Mouse (Mus musculus) C3H10T1/2 (cell line): ENCODE results near the gene Tor1b. TPM values are rescaled to one million over a fixed set of nuclear protein-coding genes. Genes with fewer than 3 reads are reported as not detected.

Experiments used
- polyA plus RNA-seq, 2 experiments: library from polyadenylated mRNA; unstranded; fragments of >200 nt; fragmentation: generic; extraction: Trizol; gene quantifications; one replicate each; pipeline ENCODE4 v1.2.1; 2012; ENCODE audit warnings: missing spikeins in 2 of 2

The Tor1b gene
- 10 to 100 TPM in 1 of 2 experiments, 1 to 10 TPM in 1; 8.1 to 38.6 TPM for polyA plus RNA-seq

DNA sequence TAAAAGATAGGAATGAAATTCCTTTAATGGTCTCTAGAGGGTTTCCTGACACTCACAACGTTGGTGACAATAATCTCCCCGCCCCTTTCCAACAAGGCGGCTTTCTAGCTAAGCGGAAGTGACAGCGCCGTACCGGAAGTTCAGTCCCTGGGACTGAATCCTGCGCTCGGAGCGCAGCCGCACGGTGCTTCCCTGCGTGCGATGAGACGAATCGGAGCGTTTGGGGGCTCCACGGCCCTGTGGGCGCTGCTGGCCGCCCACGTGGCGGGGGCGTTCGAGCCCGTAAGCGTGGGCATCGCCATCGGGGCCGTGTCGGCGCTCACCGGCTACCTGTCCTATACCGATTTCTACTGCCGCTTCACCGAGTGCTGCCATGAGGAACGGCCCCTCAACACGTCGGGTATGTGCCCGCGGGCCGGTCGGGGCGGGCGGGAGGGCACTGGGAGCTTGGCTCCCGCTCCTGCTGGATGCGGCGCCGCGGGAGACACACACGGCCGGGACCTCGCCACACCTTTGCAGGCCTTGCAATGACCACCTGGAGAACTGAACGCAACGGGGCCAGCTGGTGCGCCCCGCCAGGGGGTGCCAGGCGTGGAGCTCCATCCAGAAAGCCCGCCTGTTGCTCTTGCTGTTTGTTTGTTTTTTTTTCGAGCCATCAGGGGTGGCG, at the start of gene Tor1b:
Tor1b (plus strand) TSS at position 136 of the 667 bp plus-strand sequence.

GRCm38 (mm10) chr2:30929483-30930045, 23.2 kb upstream of the Tor1b start, which contains the start of gene Ptges:
Gene Ptges (minus strand): TSS chr2:30929863.

GRCm38 (mm10) chr2:30967352-30968327, 14.9 kb downstream of the Tor1b start, which contains the start of gene Tor1a:
Gene Tor1a (minus strand): TSS chr2:30967933.

DNA sequence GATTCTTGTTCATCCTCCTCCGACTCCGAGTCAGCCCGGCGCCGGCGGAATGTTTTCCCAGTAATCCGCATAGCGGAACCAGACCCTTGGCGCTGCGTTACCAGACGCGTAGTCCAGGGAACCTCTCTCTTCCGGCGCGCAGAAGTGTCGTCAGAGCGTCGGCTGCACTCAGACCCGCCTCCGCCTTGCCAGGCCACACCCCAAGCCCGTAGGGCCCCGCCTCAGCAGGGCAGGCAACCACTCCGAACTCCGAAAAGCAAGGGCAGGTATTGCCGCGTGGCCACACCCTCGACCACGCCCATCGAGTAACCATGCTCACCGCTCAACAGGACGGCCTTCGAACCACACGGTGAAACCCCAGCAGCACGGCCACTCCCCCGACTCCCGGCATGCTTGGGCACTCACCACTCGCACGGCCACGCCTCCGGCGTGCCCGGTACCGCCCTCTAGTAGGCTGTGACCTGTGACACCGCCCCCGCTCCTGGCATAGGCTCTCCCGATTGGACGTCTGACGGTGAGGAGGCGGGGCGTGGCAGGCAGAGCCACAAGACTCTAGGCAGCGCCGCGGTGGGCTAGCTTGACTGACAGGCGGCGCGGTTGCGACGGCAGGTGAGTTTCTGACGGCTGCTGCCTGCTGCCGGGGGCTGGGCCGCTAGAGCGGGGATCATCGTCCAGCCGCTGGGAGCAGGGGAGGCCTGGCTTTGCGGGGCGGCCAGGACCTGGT, 29.2 kb downstream of the Tor1b start, which contains the start of the genes BC005624 and Usp20:
BC005624 (minus strand) TSS at position 412 of the 724 bp plus-strand sequence.
Usp20 (plus strand) TSS at position 490 of the 724 bp plus-strand sequence.

Other genes with a start within 250 kb of the Tor1b start
- gene 1700001O22Rik, start 149.3 kb upstream of the Tor1b start, polyA plus RNA-seq = under 1 TPM; 0.18 to 0.60 TPM
- 10 to 100 TPM; 56.5 to 67.5 TPM for gene Ntmt1, start 145.1 kb upstream of the Tor1b start, polyA plus RNA-seq
- gene Asb6, start 122.6 kb upstream of the Tor1b start, polyA plus RNA-seq = 10 to 100 TPM; 31.7 to 34.8 TPM
- gene Prrx2, start 118.0 kb upstream of the Tor1b start, polyA plus RNA-seq = 100 to 1,000 TPM; 158 to 314 TPM
- gene Ptges, start 23.1 kb upstream of the Tor1b start, polyA plus RNA-seq = under 1 TPM; 0.11 to 0.78 TPM
- 10 to 100 TPM; 20.5 to 36.4 TPM for gene Tor1a, start 15.0 kb downstream of the Tor1b start, polyA plus RNA-seq
- 10 to 100 TPM; 14.9 to 41.6 TPM for gene BC005624, start 29.2 kb downstream of the Tor1b start, polyA plus RNA-seq
- 1 to 10 TPM; 6.1 to 9.8 TPM for gene Usp20, start 29.3 kb downstream of the Tor1b start, polyA plus RNA-seq
- 10 to 100 TPM in 1 of 2 experiments, 1 to 10 TPM in 1; 2.0 to 13.7 TPM for gene Fnbp1, start 189.0 kb downstream of the Tor1b start, polyA plus RNA-seq
- 10 to 100 TPM; 12.6 to 21.5 TPM for gene Gpr107, start 199.4 kb downstream of the Tor1b start, polyA plus RNA-seq